Mouse (Mus musculus) bone marrow, adult 2 months (tissue): ENCODE data around the gene Nccrp1.

Experiments
- CTCF ChIP-seq: fragments of 200-500 bp; IDR thresholded peaks from 2 replicates; pipeline ENCODE4 v1.5.1; 2011; ENCODE audit warnings: low read length, control low read depth; ENCODE audit not compliant: control insufficient read depth, insufficient read depth
- POLR2A ChIP-seq: fragments of 200-500 bp; IDR thresholded peaks from 2 replicates; pipeline ENCODE4 v1.6.1; 2011; ENCODE audit warnings: low read depth, mild to moderate bottlenecking, control low read depth, low read length, borderline replicate concordance; ENCODE audit not compliant: control insufficient read depth

- TF ChIP-seq POLR2A (no peak), CTCF (no peak)
These were observed 1.2 kb downstream of the Nccrp1 start for GRCm38 (mm10) chr7:28545891-28546210.
